Mouse (Mus musculus) CH12.LX (cell line): Measurements from ENCODE around the gene Mdh2. TPM values are rescaled to one million over a fixed set of nuclear protein-coding genes. Genes with fewer than 3 reads are reported as not detected.
A peak's percentile ranks its signal among the peaks of the same experiment; 100 is the strongest.

Experiments
- DNase-seq: peaks from one replicate; pipeline ENCODE4 v3.0.0-alpha.2; 2013; ENCODE audit errors: extremely low read depth
- H3K27ac ChIP-seq: 2 replicates; pipeline ENCODE4 v1.5.1; 2012; ENCODE audit warnings: low read depth, mild to moderate bottlenecking, control low read depth, moderate library complexity; ENCODE audit not compliant: insufficient read depth
- H3K27me3 ChIP-seq: replicated peaks from 2 replicates; pipeline ENCODE3; 2012; ENCODE audit warnings: inconsistent platforms
- H3K36me3 ChIP-seq, 2 experiments: replicated peaks in 1 of 2; 2 replicates each; pipeline versions ENCODE3 to v1.6.1; 2012; ENCODE audit warnings: inconsistent platforms in 1 of 2, low read length in 1 of 2, mild to moderate bottlenecking in 1 of 2, mixed read lengths in 1 of 2, moderate library complexity in 1 of 2; ENCODE audit not compliant: control insufficient read depth in 1 of 2, insufficient read depth in 1 of 2
- H3K4me1 ChIP-seq, 2 experiments: 2 replicates each; pipeline ENCODE4 v1.6.1; 2012; ENCODE audit warnings: inconsistent platforms in 1 of 2, moderate library complexity in 1 of 2; ENCODE audit not compliant: insufficient read depth in 2 of 2, control insufficient read depth in 1 of 2
- H3K4me2 ChIP-seq: 2 replicates; pipeline ENCODE4 v1.6.1; 2012; ENCODE audit warnings: low read depth, mild to moderate bottlenecking, control low read depth; ENCODE audit not compliant: poor library complexity, insufficient read depth, severe bottlenecking
- H3K4me3 ChIP-seq, 3 experiments: fragments of 150-350 bp in 1 of 3; sonication (generic) in 1 of 3; replicated peaks in 1 of 3; 2 replicates each; pipeline versions ENCODE3 to v1.5.1; 2011 to 2012; ENCODE audit warnings: low read depth in 2 of 3, low read length in 2 of 3, mild to moderate bottlenecking in 2 of 3, moderate library complexity in 2 of 3, control low read depth in 1 of 3, improper control_type of control experiment in 1 of 3, inconsistent platforms in 1 of 3, mixed read lengths in 1 of 3; ENCODE audit not compliant: poor library complexity in 1 of 3
- H3K79me2 ChIP-seq: replicated peaks from 2 replicates; pipeline ENCODE4 v1.6.1; 2012; ENCODE audit warnings: mild to moderate bottlenecking, moderate library complexity; ENCODE audit not compliant: control insufficient read depth, poor library complexity, insufficient read depth, severe bottlenecking; ENCODE audit errors: extremely low read depth
- H3K9ac ChIP-seq: 2 replicates; pipeline ENCODE4 v1.6.1; 2012; ENCODE audit warnings: low read depth, mild to moderate bottlenecking, control low read depth, moderate library complexity; ENCODE audit not compliant: insufficient read depth
- H3K9me3 ChIP-seq: replicated peaks from 2 replicates; pipeline ENCODE3; 2012; ENCODE audit warnings: low read length, inconsistent platforms, mixed read lengths
- BHLHE40 ChIP-seq: IDR thresholded peaks from 2 replicates; pipeline ENCODE4 v1.6.1; 2011; ENCODE audit warnings: mild to moderate bottlenecking, low read depth, low read length, improper control_type of control experiment
- CHD2 ChIP-seq: IDR thresholded peaks from 2 replicates; pipeline ENCODE4 v1.6.1; 2011; ENCODE audit warnings: low read length, improper control_type of control experiment
- CTCF ChIP-seq, 2 experiments: IDR thresholded peaks in 1 of 2; conservative IDR thresholded peaks in 1 of 2; 2 replicates each; pipeline ENCODE4 v1.5.1; 2011 to 2012; ENCODE audit warnings: low read depth in 2 of 2, low read length in 2 of 2, improper control_type of control experiment in 1 of 2, inconsistent platforms in 1 of 2, mild to moderate bottlenecking in 1 of 2, moderate library complexity in 1 of 2
- E2F4 ChIP-seq: IDR thresholded peaks from 2 replicates; pipeline ENCODE4 v1.6.1; 2011; ENCODE audit warnings: low read depth, low read length, improper control_type of control experiment; ENCODE audit not compliant: insufficient replicate concordance
- ELF1 ChIP-seq: IDR thresholded peaks from 2 replicates; pipeline ENCODE4 v1.6.1; 2014; ENCODE audit warnings: low read depth, mild to moderate bottlenecking, inconsistent platforms, low read length, improper control_type of control experiment
- HCFC1 ChIP-seq: IDR thresholded peaks from 2 replicates; pipeline ENCODE4 v1.6.1; 2012; ENCODE audit warnings: low read depth, mild to moderate bottlenecking, inconsistent platforms, low read length, improper control_type of control experiment
- IRF4 ChIP-seq: IDR thresholded peaks from 2 replicates; pipeline ENCODE4 v1.6.1; 2014; ENCODE audit warnings: low read depth, mild to moderate bottlenecking, inconsistent platforms, low read length, improper control_type of control experiment
- KAT2A ChIP-seq: IDR thresholded peaks from 2 replicates; pipeline ENCODE4 v1.6.1; 2012; ENCODE audit warnings: low read length, improper control_type of control experiment, inconsistent platforms; ENCODE audit not compliant: insufficient replicate concordance
- MAX ChIP-seq: IDR thresholded peaks from 2 replicates; pipeline ENCODE4 v1.6.1; 2011; ENCODE audit warnings: low read length, improper control_type of control experiment
- MAZ ChIP-seq: IDR thresholded peaks from 2 replicates; pipeline ENCODE4 v1.6.1; 2012; ENCODE audit warnings: low read depth, mild to moderate bottlenecking, inconsistent platforms, low read length, improper control_type of control experiment, moderate library complexity
- MXI1 ChIP-seq: IDR thresholded peaks from 2 replicates; pipeline ENCODE4 v1.6.1; 2011; ENCODE audit warnings: mild to moderate bottlenecking, low read depth, low read length, improper control_type of control experiment
- NRF1 ChIP-seq: IDR thresholded peaks from 2 replicates; pipeline ENCODE4 v1.6.1; 2014; ENCODE audit warnings: low read depth, mild to moderate bottlenecking, inconsistent platforms, low read length, improper control_type of control experiment, moderate library complexity
- PAX5 ChIP-seq: IDR thresholded peaks from 2 replicates; pipeline ENCODE4 v1.6.1; 2012; ENCODE audit warnings: low read length, inconsistent platforms, mixed read lengths
- POLR2A ChIP-seq: IDR thresholded peaks from 2 replicates; pipeline ENCODE4 v1.6.1; 2011; ENCODE audit warnings: low read depth, mild to moderate bottlenecking, improper control_type of control experiment, low read length
- RAD21 ChIP-seq: IDR thresholded peaks from 2 replicates; pipeline ENCODE4 v1.6.1; 2011; ENCODE audit warnings: low read depth, mild to moderate bottlenecking, low read length, improper control_type of control experiment, moderate library complexity
- RCOR1 ChIP-seq: conservative IDR thresholded peaks from 2 replicates; pipeline ENCODE4 v1.6.1; 2012; ENCODE audit warnings: low read depth, mild to moderate bottlenecking, inconsistent platforms, low read length, improper control_type of control experiment
- SIN3A ChIP-seq: IDR thresholded peaks from 2 replicates; pipeline ENCODE4 v1.6.1; 2012; ENCODE audit warnings: low read length, improper control_type of control experiment, inconsistent platforms
- SMC3 ChIP-seq: IDR thresholded peaks from 2 replicates; pipeline ENCODE4 v1.6.1; 2011; ENCODE audit warnings: low read depth, low read length, improper control_type of control experiment
- TBP ChIP-seq: conservative IDR thresholded peaks from 2 replicates; pipeline ENCODE4 v1.6.1; 2011; ENCODE audit warnings: low read depth, low read length, improper control_type of control experiment
- USF2 ChIP-seq: conservative IDR thresholded peaks from 2 replicates; pipeline ENCODE4 v1.6.1; 2011; ENCODE audit warnings: low read depth, low read length, improper control_type of control experiment
- ZC3H11A ChIP-seq: IDR thresholded peaks from 2 replicates; pipeline ENCODE4 v1.6.1; 2012; ENCODE audit warnings: low read depth, mild to moderate bottlenecking, inconsistent platforms, low read length, improper control_type of control experiment
- ZKSCAN1 ChIP-seq: IDR thresholded peaks from 2 replicates; pipeline ENCODE4 v1.6.1; 2012; ENCODE audit warnings: low read depth, inconsistent platforms, low read length, improper control_type of control experiment, borderline replicate concordance
- ZMIZ1 ChIP-seq: IDR thresholded peaks from 2 replicates; pipeline ENCODE4 v1.6.1; 2012; ENCODE audit warnings: low read depth, mild to moderate bottlenecking, inconsistent platforms, low read length, improper control_type of control experiment
- dilution Hi-C: fragments of 300-500 bp; cut with MboI; formaldehyde crosslinking; loops from 2 replicates; pipeline ENCODE4 v1.14.3; 2020; ENCODE audit warnings: low sequenced_read_pairs; ENCODE audit not compliant: extremely low pct_unique_long_range_greater_than_20kb, extremely low pct_ligation_motif_present
- in situ Hi-C: fragments of 300-500 bp; cut with MboI; formaldehyde crosslinking; loops from 3 replicates; pipeline ENCODE4 v1.14.3; 2019; ENCODE audit warnings: low sequenced_read_pairs, low pct_ligation_motif_present, low pct_unique_long_range_greater_than_20kb, mixed read lengths
- polyA plus RNA-seq: library from polyadenylated mRNA; unstranded; fragments of >175 nt; gene quantifications from 2 replicates; pipeline ENCODE4 v1.2.1, GENCODE M21; 2012; ENCODE audit warnings: low read depth; ENCODE audit not compliant: insufficient read length
- total RNA-seq, 2 experiments: library from RNA; depleted of rRNA; stranded (reverse); fragments of 300-350 nt in 1 of 2; fragments of >200 nt in 1 of 2; gene quantifications; 2 replicates each; pipeline ENCODE4 v1.2.3; 2012 to 2014

Gene Mdh2
- total and polyA plus RNA-seq, 3 experiments = 133 to 569 (median 152) TPM

DNA sequence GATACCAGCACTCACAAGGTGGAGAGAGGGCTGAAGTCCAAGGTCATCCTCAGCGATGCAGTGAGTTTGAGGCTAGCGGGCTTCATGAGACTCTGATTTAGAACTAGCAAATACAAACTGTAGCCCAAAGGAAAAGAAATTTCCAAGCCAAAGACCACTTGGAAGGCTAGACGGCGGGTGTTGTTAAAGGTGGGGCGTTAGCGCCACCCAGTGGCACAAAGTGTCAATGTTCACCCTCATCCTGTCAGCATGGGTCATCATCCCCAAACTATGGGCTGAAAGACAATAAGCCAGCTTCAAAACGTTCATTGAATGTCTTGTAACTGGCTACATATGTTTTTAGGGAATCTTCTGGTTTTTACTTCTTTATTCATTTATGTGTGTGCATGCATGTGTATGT is 14.8 kb upstream of the Mdh2 start:
- H3K36me3 ChIP-seq = no peaks in the 10 kb centered on the region
- H3K9me3 ChIP-seq = peaks cover 4% of the 10 kb centered on the region
- no peak overlapping the region for H3K27ac ChIP-seq
- H3K4me3 ChIP-seq = no peak overlapping the region
- dilution Hi-C loops (no loop called here), in situ Hi-C loops (no loop called here)
- no peak overlapping the region for H3K9ac ChIP-seq
- TF ChIP-seq MAX = no peak
- no peak for TF ChIP-seq PAX5
- peak; percentile 90 for TF ChIP-seq ZC3H11A
- TF ChIP-seq ELF1 = no peak
- TF ChIP-seq BHLHE40 = no peak
- TF ChIP-seq E2F4 = no peak
- peak; percentile 38; the same call in 1 of the 2 replicates for TF ChIP-seq SIN3A
- TF ChIP-seq IRF4 = no peak
- peak; percentile 98 for TF ChIP-seq SMC3
- peak; percentile 86 to 98 for TF ChIP-seq CTCF (conservative IDR thresholded peaks at IDR 0.05 in 1 of 2, IDR thresholded peaks at IDR 0.05 in 1 of 2; ENCODE audit: low read depth in 2 of 2, low read length in 2 of 2)
- peak; percentile 100 for TF ChIP-seq RAD21
- TF ChIP-seq MAZ = no peak
- TF ChIP-seq ZMIZ1 = no peak
- no peak for TF ChIP-seq NRF1
- no peak for TF ChIP-seq POLR2A
- no peak for TF ChIP-seq RCOR1
- H3K27me3 ChIP-seq = peaks cover 6% of the 10 kb centered on the region
- no peak overlapping the region for H3K4me2 ChIP-seq
- DNase-seq = peak; percentile 68
- H3K79me2 ChIP-seq = no peaks in the 10 kb centered on the region
- H3K4me1 ChIP-seq = no peaks in the 10 kb centered on the region

DNA sequence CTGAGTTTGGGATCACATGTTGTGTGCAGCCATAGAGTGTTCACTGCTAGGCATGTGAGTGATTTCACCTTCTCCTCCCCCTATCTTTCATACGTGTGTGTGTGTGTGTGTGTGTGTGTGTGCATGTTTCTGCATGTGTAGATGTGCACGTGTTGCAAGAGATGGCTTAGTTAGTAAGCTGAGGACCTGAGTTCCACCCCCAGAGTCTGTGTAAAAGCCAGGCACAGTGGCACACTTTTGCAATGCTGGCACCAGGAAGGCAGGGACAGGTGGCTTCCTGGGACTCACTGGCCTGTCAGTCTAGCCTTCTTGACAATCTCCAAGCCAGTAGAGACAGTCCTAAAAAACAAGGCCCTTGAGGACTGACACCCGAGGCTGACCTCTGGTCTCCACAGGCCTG is 13.3 kb upstream of the Mdh2 start:
- in situ Hi-C loops (loop anchor here (5.0 kb wide), 1 partner anchor 148 kb away; no protein-coding TSS in a partner anchor), dilution Hi-C loops (no loop called here)

More for the DNA sequence above, 13.3 kb upstream of the Mdh2 start:
- Histone ChIP-seq H3K27ac (no peak overlapping the region), H3K9me3 (peaks cover 4% of the 10 kb centered on the region), H3K4me3 (no peak overlapping the region), H3K4me2 (no peak overlapping the region), H3K4me1 (peaks cover 0 to 5% of the 10 kb centered on the region in 2 experiments; a peak in 1 of 4 replicates), H3K27me3 (peaks cover 2% of the 10 kb centered on the region), H3K36me3 (no peaks in the 10 kb centered on the region), H3K9ac (no peak overlapping the region), H3K79me2 (no peaks in the 10 kb centered on the region)
- no peak for TF ChIP-seq KAT2A
- no peak for TF ChIP-seq HCFC1
- no peak for TF ChIP-seq IRF4
- TF ChIP-seq CTCF (conservative IDR thresholded peaks at IDR 0.05 in 1 of 2, IDR thresholded peaks at IDR 0.05 in 1 of 2; ENCODE audit: low read depth in 2 of 2, low read length in 2 of 2) = no peak
- TF ChIP-seq MAX = no peak
- TF ChIP-seq SIN3A = no peak
- TF ChIP-seq SMC3 = no peak
- no peak for TF ChIP-seq MXI1
- no peak for TF ChIP-seq CHD2
- TF ChIP-seq USF2 = no peak
- TF ChIP-seq TBP = no peak
- TF ChIP-seq RAD21 = no peak
- TF ChIP-seq POLR2A = no peak
- no peak for TF ChIP-seq MAZ
- TF ChIP-seq ZKSCAN1 = no peak
- no peak for TF ChIP-seq ZMIZ1
- no peak for DNase-seq
